Mouse (Mus musculus) NIH3T3 (cell line): ENCODE data around the gene Vmn1r82.

Source experiments
- DNase-seq: peaks from one replicate; pipeline ENCODE4 v3.0.0-alpha.2; 2012; ENCODE audit warnings: low read depth

Vmn1r82 gene

GRCm38 (mm10) chr7:12300130-12300529 lies at the start of gene Vmn1r82:
TSS of gene Vmn1r82 (plus strand) at chr7:12300430.
- no peak for DNase-seq

- DNase-seq: no peak
These were observed 32.1 kb upstream of the Vmn1r82 start, which contains the start of gene Vmn1r81 for GRCm38 (mm10) chr7:12268169-12268568. TSS of gene Vmn1r81 (minus strand) at chr7:12268269.

- no peak for DNase-seq
These were observed 29.2 kb downstream of the Vmn1r82 start, which contains the start of gene Vmn1r83 for GRCm38 (mm10) chr7:12329381-12329780. TSS of gene Vmn1r83 (minus strand) at chr7:12329481.
